Mouse (Mus musculus): ENCODE results near the gene Wasf2. TPM values are rescaled to one million over a fixed set of nuclear protein-coding genes. Genes with fewer than 3 reads are reported as not detected.

Wasf2 gene
- polyA plus RNA-seq, 1 experiment = 43.5 TPM

- 87% methylated on average over 6 of the region's 6 CpGs for WGBS
- DNase-seq (ENCODE audit: low read depth, low spot score) = no peak
Observed at GRCm38 (mm10) chr4:133119579-133119978, 10.7 kb upstream of the Wasf2 start.

GRCm38 (mm10) chr4:133120833-133121321 lies 9.4 kb upstream of the Wasf2 start:
- WGBS = 49% methylated on average over 11 of the region's 11 CpGs
- DNase-seq (ENCODE audit: low read depth, low spot score) = no peak

GRCm38 (mm10) chr4:133121416-133121815 lies 8.9 kb upstream of the Wasf2 start:
- WGBS = 83% methylated on average over 1 of the region's 1 CpGs
- no peak for DNase-seq (ENCODE audit: low read depth, low spot score)

GRCm38 (mm10) chr4:133121974-133122637 lies 8.2 kb upstream of the Wasf2 start:
- WGBS = 20% methylated on average over 5 of the region's 5 CpGs
- no peak for DNase-seq (ENCODE audit: low read depth, low spot score)

- DNase-seq (ENCODE audit: low read depth, low spot score) = no peak
- 34% methylated on average over 3 of the region's 3 CpGs for WGBS
Observed at GRCm38 (mm10) chr4:133127079-133127478, 3.2 kb upstream of the Wasf2 start.

- DNase-seq (ENCODE audit: low read depth, low spot score) = no peak
- 90% methylated on average over 4 of the region's 4 CpGs for WGBS
Observed at GRCm38 (mm10) chr4:133127894-133128293, 2.4 kb upstream of the Wasf2 start.

GRCm38 (mm10) chr4:133129391-133129790 lies 914 bp upstream of the Wasf2 start:
- DNase-seq (ENCODE audit: low read depth, low spot score) = no peak
- WGBS = 38% methylated on average over 11 of the region's 11 CpGs

- WGBS = under 1% methylated on average over 17 of the region's 17 CpGs
- no peak for DNase-seq (ENCODE audit: low read depth, low spot score)
Observed at GRCm38 (mm10) chr4:133130890-133131741, 811 bp downstream of the Wasf2 start.

- WGBS = under 1% methylated on average over 6 of the region's 6 CpGs
- DNase-seq (ENCODE audit: low read depth, low spot score) = no peak
Observed at GRCm38 (mm10) chr4:133132027-133132426, 1.7 kb downstream of the Wasf2 start.

- WGBS = 33% methylated on average over 1 of the region's 1 CpGs
- no peak for DNase-seq (ENCODE audit: low read depth, low spot score)
Observed at GRCm38 (mm10) chr4:133136946-133137345, 6.6 kb downstream of the Wasf2 start.

- no peak for DNase-seq (ENCODE audit: low read depth, low spot score)
- 71% methylated on average over 4 of the region's 4 CpGs for WGBS
Observed at GRCm38 (mm10) chr4:133138971-133139370, 8.7 kb downstream of the Wasf2 start.

- DNase-seq (ENCODE audit: low read depth, low spot score) = no peak
- 67% methylated on average over 5 of the region's 5 CpGs for WGBS
Observed at GRCm38 (mm10) chr4:133155006-133155405, 24.7 kb downstream of the Wasf2 start.

GRCm38 (mm10) chr4:133155726-133156125 lies 25.4 kb downstream of the Wasf2 start:
- no peak for DNase-seq (ENCODE audit: low read depth, low spot score)
- WGBS = 80% methylated on average over 6 of the region's 6 CpGs

- 58% methylated on average over 4 of the region's 4 CpGs for WGBS
- DNase-seq (ENCODE audit: low read depth, low spot score) = no peak
Observed at GRCm38 (mm10) chr4:133156422-133156821, 26.1 kb downstream of the Wasf2 start.

- WGBS = 64% methylated on average over 10 of the region's 10 CpGs
- no peak for DNase-seq (ENCODE audit: low read depth, low spot score)
Observed at GRCm38 (mm10) chr4:133156831-133157230, 26.5 kb downstream of the Wasf2 start.

GRCm38 (mm10) chr4:133159127-133159526 lies 28.8 kb downstream of the Wasf2 start:
- no peak for DNase-seq (ENCODE audit: low read depth, low spot score)
- 68% methylated on average over 6 of the region's 6 CpGs for WGBS

GRCm38 (mm10) chr4:133159646-133160045 lies 29.3 kb downstream of the Wasf2 start:
- DNase-seq (ENCODE audit: low read depth, low spot score) = no peak
- WGBS = 77% methylated on average over 4 of the region's 4 CpGs

GRCm38 (mm10) chr4:133160211-133160610 lies 29.9 kb downstream of the Wasf2 start:
- no peak for DNase-seq (ENCODE audit: low read depth, low spot score)
- WGBS = 84% methylated on average over 8 of the region's 8 CpGs

GRCm38 (mm10) chr4:133160821-133161220 lies 30.5 kb downstream of the Wasf2 start:
- DNase-seq (ENCODE audit: low read depth, low spot score) = no peak
- 47% methylated on average over 4 of the region's 4 CpGs for WGBS

- WGBS = 71% methylated on average over 6 of the region's 6 CpGs
- DNase-seq (ENCODE audit: low read depth, low spot score) = no peak
Observed at GRCm38 (mm10) chr4:133162196-133162595, 31.9 kb downstream of the Wasf2 start.

- no peak for DNase-seq (ENCODE audit: low read depth, low spot score)
- 68% methylated on average over 9 of the region's 9 CpGs for WGBS
Observed at GRCm38 (mm10) chr4:133166773-133167172, 36.5 kb downstream of the Wasf2 start.

Measured in large intestine, adult 2 months (tissue).